ENCODE assay signal across 4 mouse cellular contexts in the genomic region with DNA sequence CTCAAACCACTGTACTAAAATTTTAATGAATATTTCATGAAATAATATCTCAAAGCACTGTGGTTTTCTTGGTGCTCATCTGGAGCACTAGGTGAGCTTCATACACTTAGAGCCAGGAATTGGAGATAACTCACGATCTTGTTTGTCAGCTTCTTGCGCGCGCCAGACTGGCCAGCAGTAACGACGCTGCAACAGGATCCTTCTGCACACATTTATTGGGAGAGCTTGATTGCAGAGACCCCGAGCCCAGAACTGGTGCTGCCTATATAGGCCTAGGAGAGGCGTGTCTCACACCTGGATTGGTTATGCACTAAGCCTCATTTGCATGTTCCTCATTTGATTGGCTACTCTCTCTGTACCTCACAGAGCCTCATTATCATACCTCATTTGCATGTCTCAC.
DNase-seq lines count a peak whose midpoint lies in the region; ATAC-seq and TF ChIP-seq lines count a peak whose summit lies in the region.
"Not testable (repeated sequence)": the region's sequence is repeated elsewhere in the genome, so short reads cannot be mapped to it uniquely, and the experiment has no call there.

No protein-coding gene starts in this region.

- not testable (repeated sequence) for H3K4me3 ChIP-seq in heart, embryonic 10.5 days; midbrain, embryonic 11.5 days (ENCODE audit: low read depth, low read length)
- peak overlapping the region; percentile 46 for H3K4me3 ChIP-seq in testis, adult 2 months (ENCODE audit: control insufficient read depth, low read depth, low read length)

- not testable (repeated sequence) for TF ChIP-seq POLR2A in testis, adult 2 months (IDR thresholded peaks at IDR 0.05; ENCODE audit: control insufficient read depth, low read depth, low read length)

- peak; percentile 76 for DNase-seq in heart, adult 11 months
- DNase-seq in heart, embryonic 10.5 days (ENCODE audit: low spot score), result peak; percentile 51
- peak; percentile 31 for DNase-seq in midbrain, embryonic 11.5 days (ENCODE audit: low spot score, missing footprints)

- H3K9ac ChIP-seq in midbrain, embryonic 11.5 days (ENCODE audit: low read length), result not testable (repeated sequence)

- H3K27me3 ChIP-seq in heart, embryonic 10.5 days (ENCODE audit: insufficient read depth, poor library complexity, severe bottlenecking); midbrain, embryonic 11.5 days (ENCODE audit: control insufficient read depth, insufficient read depth, low read length); testis, adult 2 months (ENCODE audit: control insufficient read depth, insufficient read depth, low read length): not testable (repeated sequence)

- WGBS in heart, embryonic 10.5 days, result 95% methylated on average over 8 of the region's 8 CpGs
- WGBS in midbrain, embryonic 11.5 days, result 96% methylated on average over 8 of the region's 8 CpGs

- peaks cover 41% of the 10 kb centered on the region for H3K36me3 ChIP-seq in heart, embryonic 10.5 days
- H3K36me3 ChIP-seq in midbrain, embryonic 11.5 days (ENCODE audit: control insufficient read depth, insufficient read depth, low read length); testis, adult 2 months (ENCODE audit: control insufficient read depth, insufficient read depth, low read length): not testable (repeated sequence)

- H3K9me3 ChIP-seq in heart, embryonic 10.5 days; midbrain, embryonic 11.5 days (ENCODE audit: control insufficient read depth, low read length): not testable (repeated sequence)

- TF ChIP-seq CTCF in testis, adult 2 months (IDR thresholded peaks at IDR 0.05; ENCODE audit: control insufficient read depth, insufficient read depth, insufficient replicate concordance, low read depth, low read length), result not testable (repeated sequence)

- ATAC-seq in midbrain, embryonic 11.5 days (ENCODE audit: low FRiP score), result not testable (repeated sequence)

- H3K4me1 ChIP-seq in heart, embryonic 10.5 days; midbrain, embryonic 11.5 days (ENCODE audit: control insufficient read depth, insufficient read depth, low read length); testis, adult 2 months (ENCODE audit: control insufficient read depth, insufficient read depth, low read length): not testable (repeated sequence)

- not testable (repeated sequence) for H3K4me2 ChIP-seq in midbrain, embryonic 11.5 days

- not testable (repeated sequence) for H3K27ac ChIP-seq in heart, embryonic 10.5 days; midbrain, embryonic 11.5 days (ENCODE audit: low read depth, low read length); testis, adult 2 months (ENCODE audit: control insufficient read depth, insufficient read depth, low read depth, low read length)
